Mouse (Mus musculus) right cerebral cortex, postnatal 14 days (tissue): ENCODE measurements at regions not wholly inside any gene's neighbourhood (a gene's known extent, or its start where the extent isn't known, plus 50 kb on each side); places are given as distances from the start of the nearest gene placed in this dataset.
"Not testable (repeated sequence)": the region's sequence is repeated elsewhere in the genome, so short reads cannot be mapped to it uniquely, and the experiment has no call there.

Experiments used
- DNase-seq: peaks from one replicate; pipeline ENCODE4 v3.0.0; 2022

DNA sequence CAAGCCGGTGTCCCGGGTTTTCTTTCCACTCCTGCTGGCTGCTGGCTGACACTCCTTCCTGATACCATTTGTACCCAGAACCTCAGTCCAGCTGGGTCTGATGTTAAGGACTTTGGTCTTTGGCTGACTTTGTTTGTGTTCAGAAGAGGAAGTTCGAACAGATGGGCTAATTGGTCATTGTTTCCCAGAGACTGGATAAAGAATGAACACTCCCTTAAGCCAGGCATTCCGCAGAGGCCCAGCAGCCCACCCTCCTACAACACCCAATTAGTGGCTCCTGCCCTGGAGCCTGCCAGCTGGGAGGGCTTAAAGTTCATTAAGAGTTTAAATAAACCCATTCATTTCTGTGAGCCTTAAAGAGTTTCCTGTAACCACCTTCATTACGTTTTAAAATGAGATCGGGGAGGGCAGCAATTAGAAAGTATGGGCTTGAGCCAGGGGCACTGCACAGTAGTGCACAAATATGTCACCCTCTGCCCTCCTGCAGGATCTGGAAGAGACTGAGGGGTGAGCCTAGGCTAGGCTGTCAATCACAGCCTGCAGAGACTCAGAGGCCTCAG lies 257.9 kb downstream of the Ajap1 start:
- no peak for DNase-seq

DNA sequence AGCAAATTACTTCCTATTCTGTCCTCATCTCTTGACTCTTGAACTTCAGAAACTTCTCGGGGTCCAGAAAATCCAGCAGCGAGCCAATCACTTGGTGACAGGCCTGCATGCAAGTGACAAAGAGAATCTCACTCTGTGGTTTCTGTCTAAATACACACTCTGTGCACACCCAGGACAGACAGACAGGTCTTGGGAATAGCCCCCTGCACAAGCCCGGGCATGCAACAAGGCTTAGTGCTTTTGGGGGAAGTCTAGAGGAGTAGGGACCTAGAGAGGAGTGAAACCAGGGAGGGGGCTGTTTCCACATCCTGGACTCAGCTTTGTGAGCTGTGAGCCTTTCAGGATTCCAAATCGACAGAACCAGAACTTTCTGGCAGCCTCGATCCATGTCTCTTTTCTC lies 259.6 kb downstream of the Ajap1 start:
- no peak for DNase-seq

DNA sequence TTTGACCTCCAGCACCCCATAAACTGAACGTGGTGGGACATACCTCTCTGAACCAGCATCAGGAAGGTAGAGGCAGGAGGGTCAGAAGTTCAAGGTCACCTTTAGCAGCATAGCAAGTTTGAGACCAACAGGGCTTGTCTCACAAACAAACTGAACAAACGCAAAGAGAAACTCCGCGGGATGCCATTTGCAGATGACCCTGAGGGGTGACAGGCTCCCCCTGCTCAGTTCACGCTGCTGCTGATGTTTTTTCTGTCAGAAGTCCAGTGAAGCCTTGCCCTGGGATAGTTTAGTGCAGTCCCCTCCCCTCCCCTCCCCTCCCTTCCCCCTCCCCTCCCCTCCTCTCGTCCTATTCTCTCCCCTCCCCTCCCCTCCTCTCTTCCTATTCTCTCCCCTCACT lies 262.1 kb downstream of the Ajap1 start:
- DNase-seq = no peak

DNA sequence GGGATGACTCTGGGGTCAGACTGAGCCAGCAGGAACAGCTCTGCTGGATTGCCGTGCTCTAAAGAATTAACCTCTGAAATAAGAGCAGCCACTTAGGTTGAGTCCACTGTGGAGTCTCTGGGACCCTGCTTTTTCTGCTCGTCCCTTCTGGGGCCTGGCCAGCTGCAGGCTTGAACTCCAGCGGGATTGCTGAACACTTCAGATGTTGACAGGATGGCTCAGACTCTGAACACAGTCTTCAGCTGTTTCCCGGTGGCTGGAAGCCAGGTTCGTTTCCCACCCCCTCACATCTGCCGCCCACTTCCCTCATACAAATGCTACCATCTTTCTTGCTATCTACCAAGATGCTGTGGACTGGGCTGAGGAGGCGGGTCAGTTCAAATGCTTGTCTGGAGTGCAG lies 262.5 kb downstream of the Ajap1 start:
- DNase-seq = peak; percentile 38

DNA sequence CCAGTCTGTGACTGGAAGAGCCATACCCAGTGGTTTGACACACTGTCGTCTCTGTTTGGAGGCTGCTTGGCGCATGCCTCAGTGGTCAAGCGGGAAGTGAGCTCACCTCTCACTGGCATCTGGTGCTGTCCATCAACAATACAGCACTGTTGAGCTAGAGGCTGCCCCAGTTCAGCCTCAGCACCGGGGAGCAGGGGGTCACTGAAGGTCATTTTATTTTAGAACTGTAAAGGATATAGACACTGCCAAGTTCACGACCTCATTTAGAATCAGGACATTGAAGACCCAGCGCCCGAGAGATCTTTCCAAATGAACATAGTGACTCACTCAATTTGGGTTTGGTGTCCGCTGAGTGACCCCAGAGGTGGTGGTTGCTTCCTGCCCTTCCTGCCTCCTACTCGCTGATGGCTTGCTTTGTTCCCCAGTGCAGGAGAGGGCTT lies 265.1 kb downstream of the Ajap1 start:
- DNase-seq = no peak

DNA sequence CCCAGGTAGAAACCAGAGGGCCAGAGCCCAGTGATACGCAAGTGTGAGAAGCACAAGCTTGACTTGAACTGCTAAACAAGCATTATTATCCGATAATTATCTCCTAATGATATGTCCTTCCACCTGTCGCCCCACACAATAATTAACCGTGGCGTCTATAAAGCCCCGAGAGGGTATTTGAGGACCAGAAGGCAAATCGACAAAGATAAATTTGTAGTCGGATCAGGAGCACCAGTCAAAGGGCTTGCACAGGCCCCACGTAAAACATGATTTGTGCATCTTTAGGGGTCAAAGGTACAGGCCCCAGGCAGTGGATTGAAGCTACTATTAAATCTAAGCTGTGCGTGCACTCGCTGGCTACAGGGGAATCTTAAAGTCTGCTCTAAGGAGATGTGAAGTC lies 270.5 kb downstream of the Ajap1 start:
- DNase-seq = no peak

DNA sequence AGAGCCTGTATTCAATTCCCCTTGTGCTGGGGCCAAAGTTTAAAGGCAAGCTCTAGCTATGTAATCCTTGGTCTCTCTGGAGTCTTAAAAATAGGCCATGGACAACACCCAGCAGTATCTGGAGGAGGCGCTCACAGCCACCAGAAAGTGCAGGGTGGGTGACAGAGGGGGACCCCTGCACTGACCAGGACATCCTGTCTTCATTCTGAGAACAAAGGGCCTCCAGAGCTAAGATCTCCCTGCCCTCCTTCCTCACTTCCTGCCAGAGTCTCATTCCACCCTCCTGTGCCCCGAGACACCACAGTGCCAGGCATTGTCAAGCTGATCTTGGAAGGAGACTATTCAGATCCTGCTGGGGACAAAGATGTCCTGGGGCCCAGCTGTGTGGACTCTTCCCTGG lies 273.8 kb downstream of the Ajap1 start:
- no peak for DNase-seq

DNA sequence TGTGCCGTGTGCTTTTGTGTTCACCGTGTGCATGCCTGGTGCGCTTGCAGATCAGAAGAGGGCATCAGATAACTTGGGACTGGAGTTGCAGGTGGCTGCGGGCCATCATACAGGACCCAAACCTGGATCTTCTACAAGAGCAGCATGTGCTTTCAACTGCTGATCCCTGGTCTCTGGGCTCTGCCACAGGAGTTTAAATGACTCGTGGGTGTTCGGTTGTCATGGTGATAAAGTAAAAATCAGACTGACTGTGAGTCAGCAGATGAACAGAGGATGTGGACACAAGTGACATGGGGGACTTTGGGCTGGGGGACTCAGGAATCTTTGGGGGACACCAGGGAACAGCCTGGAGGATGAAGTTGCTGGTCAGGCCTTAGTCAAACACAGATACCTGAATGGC lies 274.4 kb downstream of the Ajap1 start:
- no peak for DNase-seq

DNA sequence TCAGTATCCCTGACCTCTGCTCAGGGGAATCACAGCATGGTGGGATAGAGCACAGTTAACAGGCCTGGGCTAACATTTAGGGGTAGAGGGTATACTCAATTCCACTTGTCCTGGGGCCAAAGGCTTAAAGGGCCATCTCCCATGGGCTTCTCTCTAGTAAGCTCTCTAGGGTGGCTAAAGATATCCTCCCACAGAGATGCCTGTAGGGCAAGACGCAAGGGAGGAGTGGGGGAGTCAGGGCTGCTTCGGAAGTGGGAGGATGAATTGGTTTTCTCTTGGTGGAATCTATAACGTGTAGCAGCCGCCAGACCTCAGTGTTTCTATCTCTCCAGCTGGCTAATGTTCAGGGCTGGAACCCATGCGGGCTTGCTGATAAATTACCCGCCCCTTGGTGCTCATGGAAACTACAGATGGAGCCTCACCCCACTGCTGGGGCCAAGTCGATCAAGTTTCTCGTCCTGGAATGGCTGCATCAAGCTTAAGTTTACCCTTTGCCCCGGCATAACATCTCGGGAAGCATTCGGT lies 275.0 kb downstream of the Ajap1 start:
- DNase-seq = peak; percentile 7

DNA sequence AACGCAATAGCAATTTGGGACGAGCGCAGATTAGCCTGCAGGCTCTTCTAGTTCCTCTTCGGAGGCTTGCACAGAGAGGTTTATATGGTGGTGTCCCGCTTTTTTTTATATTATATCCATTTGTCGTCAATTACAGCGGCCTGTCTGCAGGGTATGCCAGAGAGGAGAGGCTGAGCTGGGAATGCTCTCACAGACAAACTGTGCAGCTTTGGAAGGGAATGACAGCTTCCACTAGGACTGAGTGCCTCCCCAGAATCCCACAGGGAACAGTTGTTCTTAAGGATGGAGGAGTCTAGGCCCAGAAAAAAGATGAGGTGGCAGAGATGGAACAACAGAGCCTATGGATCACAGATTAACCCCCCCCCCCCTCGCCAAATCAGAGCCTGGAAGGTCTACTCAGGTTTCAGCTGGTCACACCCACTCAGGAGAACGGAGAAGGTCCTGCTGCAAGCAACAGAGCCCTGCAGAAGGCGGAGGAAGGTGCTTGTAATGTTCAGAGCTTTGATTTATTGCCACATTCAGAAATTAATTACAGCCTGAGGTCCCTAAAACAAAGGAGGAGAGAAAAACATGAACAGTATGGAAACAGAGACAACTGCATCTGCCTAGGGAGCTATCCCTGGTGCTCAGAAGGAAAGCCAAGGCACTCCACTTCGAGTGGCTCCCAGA lies 275.7 kb downstream of the Ajap1 start:
- no peak for DNase-seq

DNA sequence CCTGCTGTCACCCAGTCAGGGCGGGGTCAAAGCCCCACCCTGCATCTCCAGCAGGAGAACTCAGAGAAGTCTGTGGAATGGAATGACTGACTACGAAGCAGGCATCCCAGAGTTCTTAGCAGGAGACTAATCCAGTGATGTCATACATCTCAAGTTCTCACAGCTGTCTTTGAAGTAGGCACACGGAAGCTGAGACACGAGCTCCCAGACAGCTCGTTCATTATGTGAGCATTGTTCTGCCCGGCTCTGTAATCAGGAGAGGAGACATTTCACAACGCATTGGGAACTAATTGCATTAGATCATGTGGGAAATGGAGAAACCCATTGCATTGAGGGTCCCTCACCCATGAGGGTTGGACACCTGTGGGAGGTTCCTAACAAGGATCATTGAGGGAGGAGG lies 277.8 kb downstream of the Ajap1 start:
- peak; percentile 2 for DNase-seq

DNA sequence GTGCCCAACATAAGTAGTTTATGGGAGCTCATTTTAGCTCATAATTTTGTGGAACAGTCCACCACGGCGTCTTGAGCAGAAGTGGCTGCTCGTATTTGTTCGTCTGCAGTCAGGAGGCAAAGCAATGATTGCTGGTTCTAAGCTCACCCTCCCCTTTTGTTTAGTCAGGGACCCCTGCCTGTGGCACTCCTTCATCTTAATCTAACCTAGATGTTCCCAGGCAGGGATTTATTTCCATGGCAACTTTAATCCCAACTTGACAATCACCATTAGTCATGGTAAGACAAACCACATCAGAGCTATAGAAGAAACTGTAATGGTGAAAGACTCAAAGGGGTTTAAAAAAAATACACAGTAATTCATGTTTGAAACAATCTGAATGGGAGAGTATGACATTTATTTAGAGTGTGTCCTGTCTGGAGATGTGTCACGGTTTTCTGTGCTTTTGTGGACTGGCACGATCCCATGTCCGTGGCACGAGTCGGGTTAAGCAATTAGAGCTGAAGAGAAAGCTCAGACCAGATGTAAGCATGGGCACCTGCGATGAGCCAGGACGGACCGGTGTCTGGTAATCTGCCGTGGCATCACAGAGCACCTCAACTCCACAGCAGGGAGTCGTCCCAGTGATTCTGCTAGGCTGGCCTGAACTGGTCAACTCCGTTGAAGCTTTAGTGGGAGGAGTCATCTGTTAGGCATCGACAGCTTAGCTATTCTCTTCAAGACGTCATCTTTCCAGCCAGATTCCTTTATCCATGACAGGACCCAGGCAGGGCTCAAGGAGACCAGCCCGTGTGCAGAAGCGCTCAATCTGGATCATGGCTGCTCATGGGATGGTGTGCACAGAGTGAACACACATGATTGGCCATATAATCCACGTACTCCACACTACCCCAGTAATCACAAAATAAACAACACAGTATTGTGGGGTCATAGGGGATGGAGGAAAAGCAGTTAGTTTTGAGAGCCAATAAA lies 281.5 kb downstream of the Ajap1 start:
- DNase-seq = no peak

DNA sequence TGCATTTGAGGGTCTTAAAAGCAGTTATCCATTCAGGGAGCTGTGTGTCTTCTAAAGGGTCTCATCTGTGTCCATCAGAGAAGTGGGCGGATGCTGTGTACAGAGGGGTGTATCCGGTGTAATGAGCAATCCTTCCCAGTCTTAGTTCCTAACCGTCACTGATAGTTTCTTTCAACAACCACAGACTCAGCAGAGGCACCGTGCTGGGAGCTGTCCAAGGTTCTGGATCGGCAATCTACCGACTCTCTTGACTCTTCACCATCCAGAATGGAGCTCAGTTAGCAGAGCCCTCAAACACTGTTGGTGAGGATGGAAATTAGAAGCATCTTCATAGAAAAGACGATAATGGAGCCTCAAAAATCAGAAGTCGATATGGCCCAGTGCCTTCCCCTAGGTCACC lies 293.1 kb downstream of the Ajap1 start:
- no peak for DNase-seq

DNA sequence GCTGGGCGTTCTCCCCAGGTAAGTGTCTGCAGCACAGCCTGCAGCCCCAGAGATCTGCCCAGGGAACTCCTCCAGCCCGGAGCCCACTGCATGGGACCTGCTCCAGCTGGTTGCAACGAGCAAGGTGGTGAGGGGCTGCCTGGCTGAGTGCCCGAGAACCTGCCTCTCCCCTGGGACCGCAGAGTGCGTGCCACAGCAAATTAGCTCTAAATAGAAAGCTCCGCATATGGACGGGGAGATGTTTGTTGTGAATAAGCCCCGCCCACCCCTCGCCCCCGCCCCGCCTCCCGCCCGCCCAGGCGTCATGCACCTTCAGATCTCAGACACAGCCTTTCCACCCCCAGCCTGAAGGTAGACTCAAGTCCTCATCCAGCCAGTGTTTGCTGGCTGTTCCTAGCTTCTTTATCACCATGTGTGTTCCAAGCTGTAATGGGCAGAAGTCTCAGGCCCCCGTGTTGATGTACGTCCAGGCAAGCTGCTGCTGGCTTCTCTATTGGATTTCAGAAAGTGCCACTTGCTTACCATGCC lies 294.0 kb downstream of the Ajap1 start:
- no peak for DNase-seq

DNA sequence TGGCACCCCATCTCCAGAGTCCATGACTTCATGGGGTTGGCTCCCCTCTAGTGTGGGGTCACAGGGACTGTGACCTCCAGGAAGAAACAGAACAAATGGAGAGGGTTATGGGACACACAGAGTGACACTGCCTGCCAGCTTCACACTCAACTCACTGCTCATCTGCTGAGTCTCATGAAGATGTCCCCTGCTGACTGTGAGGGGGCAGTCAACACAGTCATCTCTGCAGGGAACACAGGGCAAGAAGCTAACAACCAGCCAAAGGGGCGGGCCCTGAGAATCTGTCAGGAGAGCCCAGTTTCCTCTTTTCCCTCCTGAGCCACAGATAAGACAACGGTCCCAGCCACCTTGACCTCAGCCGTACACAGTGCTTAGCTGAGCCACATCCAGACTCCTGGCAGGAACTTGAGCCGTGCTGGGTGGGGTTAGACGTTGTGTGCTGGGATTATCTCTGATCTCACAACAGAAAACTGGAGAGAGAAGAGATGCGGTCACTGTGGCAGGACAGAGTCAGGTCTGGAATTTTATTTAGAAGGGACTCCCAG lies 294.6 kb downstream of the Ajap1 start:
- peak; percentile 5 for DNase-seq

DNA sequence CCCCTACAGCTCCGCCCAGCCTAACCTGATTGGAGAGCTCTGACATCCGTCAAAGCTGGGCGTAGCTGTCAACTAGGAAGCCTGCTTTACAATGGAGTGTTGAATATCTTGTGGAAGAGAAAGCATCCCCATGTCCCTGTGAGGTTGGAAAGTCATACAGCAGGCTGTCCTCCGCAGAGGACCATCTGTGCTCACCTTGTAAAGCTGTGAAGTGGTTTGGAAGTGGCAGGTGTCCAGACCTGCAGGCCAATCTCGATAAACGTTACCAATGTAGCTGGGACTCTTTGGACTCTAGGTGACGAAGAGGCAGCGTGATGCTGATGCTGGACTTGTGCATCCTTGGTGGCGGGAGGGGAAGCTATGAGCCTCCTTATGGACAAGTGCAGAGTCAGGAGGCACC lies 305.1 kb downstream of the Ajap1 start:
- DNase-seq = no peak

DNA sequence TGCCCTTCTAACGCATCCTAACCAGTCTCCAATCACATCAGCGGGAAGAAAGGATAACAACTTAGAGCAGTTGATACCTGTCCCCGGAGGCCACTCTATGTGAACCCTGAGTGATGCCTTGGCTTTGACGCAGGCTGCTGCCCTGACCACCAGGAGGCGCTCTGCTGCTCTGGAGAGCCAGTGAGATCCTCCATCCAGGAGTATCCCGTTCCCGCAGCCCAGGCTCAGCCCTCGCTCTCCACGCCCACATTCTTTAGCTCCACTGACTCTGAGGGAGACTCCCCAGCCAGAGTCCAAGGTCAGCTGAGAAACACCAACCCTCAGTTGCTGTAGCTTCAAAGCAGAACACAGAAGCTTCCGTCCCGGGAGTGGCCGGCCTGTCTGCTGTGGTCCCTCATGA lies 307.0 kb downstream of the Ajap1 start:
- peak; percentile 63 for DNase-seq

DNA sequence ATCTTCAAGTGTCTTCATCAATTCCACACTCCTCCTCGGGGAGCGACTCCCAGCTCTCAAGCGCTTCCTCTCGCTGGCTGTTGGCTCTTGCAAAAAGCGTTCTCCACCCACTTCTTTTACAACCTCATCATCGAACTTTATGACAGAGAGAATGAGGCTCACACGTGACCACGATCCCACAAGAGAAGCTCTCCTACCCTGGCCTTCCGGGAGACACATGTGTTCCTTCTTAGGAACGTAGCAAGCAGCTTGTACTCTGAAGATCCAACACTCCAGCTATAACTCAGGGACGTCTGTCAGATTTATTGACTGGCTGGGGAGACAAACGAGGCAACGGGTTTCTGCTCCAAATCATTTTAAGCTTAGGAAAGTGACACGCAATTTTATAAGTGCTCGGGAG lies 307.5 kb downstream of the Ajap1 start:
- no peak for DNase-seq

DNA sequence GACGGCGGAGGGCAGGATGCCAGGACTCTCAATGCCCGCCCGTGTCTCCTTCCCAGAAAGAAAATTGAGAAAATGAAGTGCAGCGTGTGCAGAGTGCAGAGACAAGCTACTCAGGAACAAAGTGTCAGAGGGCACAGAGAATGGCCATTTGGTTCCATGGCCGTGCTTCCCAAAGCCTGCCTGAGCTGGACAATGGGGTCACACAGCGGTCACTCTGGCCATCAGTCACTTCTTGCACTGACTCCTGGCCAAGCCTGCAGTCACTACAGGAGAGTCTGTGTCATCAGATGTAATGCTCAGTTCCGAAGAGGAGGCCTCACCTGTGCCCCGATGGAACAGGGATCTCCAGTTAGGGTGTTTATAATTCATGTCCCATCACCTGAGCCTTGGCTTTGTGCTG lies 312.6 kb downstream of the Ajap1 start:
- no peak for DNase-seq

DNA sequence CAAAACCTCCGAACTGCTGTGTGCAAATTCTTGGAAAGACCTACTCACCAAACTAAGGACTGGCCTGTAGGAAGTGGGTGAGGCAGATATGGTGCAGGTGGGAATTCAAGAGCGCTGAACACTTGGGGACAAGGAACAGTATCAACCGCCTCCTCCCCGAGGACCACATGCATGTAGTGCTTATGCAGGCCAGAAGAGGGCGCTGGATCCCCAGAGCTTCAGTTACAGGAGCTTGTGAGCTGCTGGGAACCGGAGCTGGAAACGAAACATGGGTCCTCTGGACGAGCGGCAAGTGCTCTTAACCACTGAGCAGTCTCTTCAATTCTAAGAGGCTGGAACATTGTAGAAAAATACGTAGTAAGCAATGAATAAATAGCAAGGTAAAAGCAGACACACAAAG lies 317.8 kb downstream of the Ajap1 start:
- no peak for DNase-seq

DNA sequence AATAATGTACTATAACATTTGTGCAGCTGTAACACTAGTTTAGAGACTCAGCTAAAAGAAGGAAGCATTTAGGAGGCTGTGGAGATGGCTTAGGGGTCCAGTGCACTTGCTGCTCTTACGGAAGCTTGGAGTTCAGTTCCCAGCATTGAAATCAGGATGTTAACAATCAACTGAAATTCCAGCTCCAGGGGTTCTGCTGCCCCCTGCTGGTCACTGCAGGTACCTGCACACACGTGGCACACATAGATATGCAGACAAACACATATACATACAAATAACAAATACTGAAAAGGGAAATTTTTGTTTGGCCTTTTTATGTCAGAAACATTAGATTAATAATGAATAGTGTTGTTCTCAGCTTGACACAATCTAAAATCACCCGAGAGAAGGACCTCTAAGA lies 322.5 kb downstream of the Ajap1 start:
- DNase-seq = no peak

DNA sequence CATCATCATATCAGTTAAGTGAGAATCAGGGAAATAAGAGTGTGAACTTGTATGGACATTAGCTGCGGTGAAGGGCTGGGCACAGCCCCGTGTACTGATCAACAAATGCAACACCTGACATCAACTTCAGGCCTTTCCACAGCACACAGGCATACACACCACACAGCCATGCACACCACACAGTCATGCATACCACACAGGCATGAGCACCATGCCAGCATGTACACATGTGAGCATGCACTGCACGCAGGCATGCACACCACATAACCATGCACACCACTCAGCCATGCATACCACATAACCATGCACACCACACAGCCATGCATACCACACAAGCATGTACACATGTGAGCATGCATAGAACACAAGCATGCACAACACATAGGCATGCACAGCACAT lies 325.0 kb downstream of the Ajap1 start:
- no peak for DNase-seq

DNA sequence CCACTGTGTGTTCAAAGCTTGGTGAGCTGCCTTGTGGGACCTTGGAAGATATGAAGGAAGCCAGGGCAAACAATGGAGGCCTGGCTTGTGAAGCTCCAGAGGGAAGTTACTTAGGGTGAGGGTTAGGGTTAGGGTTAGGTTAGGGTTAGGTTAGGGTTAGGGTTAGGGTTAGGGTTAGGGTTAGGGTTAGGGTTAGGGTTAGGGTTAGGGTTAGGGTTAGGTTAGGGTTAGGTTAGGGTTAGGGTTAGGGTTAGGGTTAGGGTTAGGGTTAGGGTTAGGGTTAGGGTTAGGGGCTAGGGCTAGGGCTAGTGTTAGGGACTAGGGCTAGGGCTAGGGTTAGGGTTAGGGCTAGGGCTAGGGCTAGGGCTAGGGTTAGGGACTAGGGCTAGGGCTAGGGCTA lies 329.7 kb downstream of the Ajap1 start:
- DNase-seq = not testable (repeated sequence)
